Mouse (Mus musculus) layer of hippocampus, postnatal 10 days (tissue): ENCODE measurements at regions not wholly inside any gene's neighbourhood (a gene's known extent, or its start where the extent isn't known, plus 50 kb on each side); places are given as distances from the start of the nearest gene placed in this dataset.
A peak's percentile ranks its signal among the peaks of the same experiment; 100 is the strongest.

Experiments
- DNase-seq, 2 experiments: peaks; one replicate each; pipeline ENCODE4 v3.0.0; 2021; ENCODE audit warnings: low spot score in 2 of 2

- no peak for DNase-seq
Observed at GRCm38 (mm10) chr5:128550736-128551135, 49.9 kb upstream of the Fzd10 start.

GRCm38 (mm10) chr5:128549811-128550210 lies 50.8 kb upstream of the Fzd10 start:
- DNase-seq, result no peak

- DNase-seq, result no peak
Observed at GRCm38 (mm10) chr5:128542049-128542448, 58.6 kb upstream of the Fzd10 start.

- no peak for DNase-seq
Observed at GRCm38 (mm10) chr5:128538646-128539045, 62.0 kb upstream of the Fzd10 start.

- no peak for DNase-seq
Observed at GRCm38 (mm10) chr5:128537218-128537617, 63.4 kb upstream of the Fzd10 start.

GRCm38 (mm10) chr5:128536393-128536792 lies 64.3 kb upstream of the Fzd10 start:
- no peak for DNase-seq

GRCm38 (mm10) chr5:128527241-128527640 lies 73.4 kb upstream of the Fzd10 start:
- peak; percentile 56 to 63 for DNase-seq

- DNase-seq, result no peak
Observed at GRCm38 (mm10) chr5:128526432-128526831, 74.2 kb upstream of the Fzd10 start.

GRCm38 (mm10) chr5:128524377-128525280 lies 76.0 kb upstream of the Fzd10 start:
- peak in 1 of 2 experiments; percentile 31 for DNase-seq

GRCm38 (mm10) chr5:128522667-128523066 lies 78.0 kb upstream of the Fzd10 start:
- peak; percentile 67 to 73 for DNase-seq

GRCm38 (mm10) chr5:128517336-128517735 lies 83.3 kb upstream of the Fzd10 start:
- no peak for DNase-seq

GRCm38 (mm10) chr5:128515343-128515742 lies 82.5 kb upstream of the Tmem132d start:
- DNase-seq, result no peak

- peak in 1 of 2 experiments; percentile 38 for DNase-seq
Observed at GRCm38 (mm10) chr5:128513261-128513660, 80.4 kb upstream of the Tmem132d start.

GRCm38 (mm10) chr5:128512606-128513005 lies 79.7 kb upstream of the Tmem132d start:
- no peak for DNase-seq

GRCm38 (mm10) chr5:128504502-128504901 lies 71.6 kb upstream of the Tmem132d start:
- peak; percentile 65 to 73 for DNase-seq

- no peak for DNase-seq
Observed at GRCm38 (mm10) chr5:128499488-128499887, 66.6 kb upstream of the Tmem132d start.

GRCm38 (mm10) chr5:128499033-128499432 lies 66.2 kb upstream of the Tmem132d start:
- peak; percentile 79 to 80 for DNase-seq

GRCm38 (mm10) chr5:128492541-128492940 lies 59.7 kb upstream of the Tmem132d start:
- DNase-seq, result no peak

GRCm38 (mm10) chr5:128491155-128491554 lies 58.3 kb upstream of the Tmem132d start:
- DNase-seq, result peak; percentile 48 to 64

- no peak for DNase-seq
Observed at GRCm38 (mm10) chr5:128488872-128489580, 56.1 kb upstream of the Tmem132d start.

GRCm38 (mm10) chr5:128487371-128487770 lies 54.5 kb upstream of the Tmem132d start:
- DNase-seq, result no peak

- DNase-seq, result no peak
Observed at GRCm38 (mm10) chr5:128484116-128484515, 51.2 kb upstream of the Tmem132d start.
